Mouse (Mus musculus): Measurements from ENCODE around the gene Celsr1.

Gene Celsr1

DNA sequence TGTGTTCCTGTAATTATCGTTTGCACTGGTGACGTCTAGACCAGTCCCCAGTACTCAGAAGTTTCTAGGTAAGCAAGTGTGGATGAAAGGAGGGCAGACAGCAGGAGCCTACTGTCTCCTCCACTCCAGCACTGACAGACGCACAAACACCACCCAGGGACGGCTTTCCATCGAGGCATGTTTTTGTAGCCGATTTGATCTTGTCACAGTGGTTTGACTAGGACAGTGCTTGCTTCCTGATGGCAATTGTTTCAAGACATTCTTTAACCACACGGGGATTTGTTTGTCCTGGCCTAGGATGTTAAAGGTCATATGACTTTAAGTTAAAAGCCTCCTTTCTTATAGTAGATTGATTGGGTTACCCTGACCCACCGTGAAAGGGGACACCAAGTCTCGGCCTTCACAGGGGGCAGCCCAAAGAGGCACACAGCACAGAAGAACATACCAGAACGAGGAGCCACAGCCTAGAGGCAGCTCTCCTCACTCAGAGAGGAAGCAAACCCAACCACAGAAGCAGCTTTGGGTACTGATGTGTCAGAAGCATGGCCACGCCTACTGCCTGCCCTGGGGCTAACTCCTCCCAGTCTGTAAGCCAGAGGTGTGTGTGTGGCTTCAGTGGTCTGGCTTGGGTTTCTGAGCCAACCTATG is 51.7 kb downstream of the Celsr1 start:
- peak; percentile 91 for DNase-seq (ENCODE audit: low read depth, low spot score)
- H3K36me3 ChIP-seq (ENCODE audit: control insufficient read depth, insufficient read depth, low read length, poor library complexity, severe bottlenecking): no peaks in the 10 kb centered on the region
- H3K27me3 ChIP-seq (ENCODE audit: control insufficient read depth, insufficient read depth, low read length, poor library complexity, severe bottlenecking): no peaks in the 10 kb centered on the region

DNA sequence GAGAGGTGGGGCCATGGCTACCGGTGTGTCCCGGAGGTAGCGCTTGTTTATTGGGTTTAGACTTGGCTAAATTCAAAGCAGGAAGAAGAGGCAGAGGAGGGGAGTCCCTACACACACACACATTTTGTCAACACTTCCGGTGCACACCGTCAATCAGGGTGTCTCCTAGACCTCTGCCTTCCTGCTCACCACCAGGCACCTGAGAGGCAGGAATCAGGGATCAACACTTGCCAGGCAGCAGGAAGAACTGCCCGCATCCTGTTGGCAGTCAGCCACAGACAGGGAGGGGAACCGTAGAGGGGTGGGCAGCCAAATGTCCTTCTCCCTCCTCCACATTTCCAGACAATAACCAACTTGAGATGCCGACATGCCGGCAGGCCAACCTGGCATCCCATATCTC is 56.5 kb downstream of the Celsr1 start:
- no peaks in the 10 kb centered on the region for H3K36me3 ChIP-seq (ENCODE audit: control insufficient read depth, insufficient read depth, low read length, poor library complexity, severe bottlenecking)
- peak; percentile 37 for DNase-seq (ENCODE audit: low read depth, low spot score)
- H3K27me3 ChIP-seq (ENCODE audit: control insufficient read depth, insufficient read depth, low read length, poor library complexity, severe bottlenecking): no peaks in the 10 kb centered on the region

DNA sequence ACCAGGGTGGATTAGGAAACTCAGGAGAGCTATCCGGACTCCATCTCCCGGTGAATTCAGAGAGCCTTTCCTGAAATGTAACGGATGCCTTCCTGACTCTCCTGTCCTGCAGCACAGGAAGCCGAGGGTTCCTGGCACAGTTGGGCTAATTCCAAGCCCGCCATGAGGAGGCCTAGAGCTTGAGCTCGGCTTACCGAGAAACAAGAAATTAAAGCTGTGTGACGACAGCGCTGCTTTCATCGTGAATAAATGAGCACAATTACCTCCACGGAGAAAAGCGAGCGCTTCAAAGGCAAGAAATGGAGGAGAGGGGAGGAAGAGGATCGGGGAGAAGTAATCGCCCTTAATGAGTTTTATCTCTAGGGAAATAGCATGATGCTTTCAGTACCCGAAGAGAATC is 57.8 kb downstream of the Celsr1 start:
- no peak for DNase-seq (ENCODE audit: low read depth, low spot score)
- Histone ChIP-seq H3K36me3 (ENCODE audit: control insufficient read depth, insufficient read depth, low read length, poor library complexity, severe bottlenecking) (no peaks in the 10 kb centered on the region), H3K27me3 (ENCODE audit: control insufficient read depth, insufficient read depth, low read length, poor library complexity, severe bottlenecking) (no peaks in the 10 kb centered on the region)

DNA sequence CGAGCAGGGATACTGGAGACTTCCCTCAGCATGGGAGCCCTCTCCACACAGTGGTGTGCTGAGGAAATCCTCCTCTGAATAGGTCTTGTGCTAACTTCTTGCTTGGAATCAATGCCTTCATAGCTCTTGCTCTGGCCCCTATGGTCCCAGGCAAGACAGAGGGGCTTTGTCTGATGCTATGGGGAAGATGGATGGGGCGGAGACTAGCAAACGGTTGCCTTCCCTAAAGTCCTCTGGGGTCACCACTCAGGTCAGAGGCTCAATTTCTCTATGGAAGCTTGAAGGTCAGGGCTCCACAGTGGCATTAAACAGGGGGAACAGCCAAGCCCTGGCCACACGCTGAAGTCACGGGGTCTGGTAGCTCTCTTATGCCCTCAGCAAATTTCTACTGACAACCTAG is 62.0 kb downstream of the Celsr1 start:
- DNase-seq (ENCODE audit: low read depth, low spot score): no peak
- Histone ChIP-seq H3K36me3 (ENCODE audit: control insufficient read depth, insufficient read depth, low read length, poor library complexity, severe bottlenecking) (no peaks in the 10 kb centered on the region), H3K27me3 (ENCODE audit: control insufficient read depth, insufficient read depth, low read length, poor library complexity, severe bottlenecking) (no peaks in the 10 kb centered on the region)

DNA sequence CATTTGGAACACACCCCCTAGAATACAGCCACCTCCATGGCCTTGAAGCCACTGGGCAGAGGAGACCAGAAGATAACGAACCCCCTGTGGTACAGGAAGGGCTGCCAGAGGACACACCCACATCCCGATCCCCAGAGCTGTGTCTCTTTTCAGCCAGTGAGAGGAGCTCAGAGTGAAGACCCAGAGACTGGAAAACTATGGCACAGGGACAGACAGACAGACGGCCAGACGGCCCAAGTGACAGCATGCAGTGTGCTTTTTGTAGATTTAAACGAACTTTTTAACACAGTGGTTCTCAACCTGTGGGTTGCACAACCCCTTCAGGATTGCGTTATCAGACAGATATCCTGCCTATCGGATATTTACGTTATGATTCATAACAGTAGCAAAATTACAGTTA is 63.1 kb downstream of the Celsr1 start:
- no peaks in the 10 kb centered on the region for H3K27me3 ChIP-seq (ENCODE audit: control insufficient read depth, insufficient read depth, low read length, poor library complexity, severe bottlenecking)
- no peak for DNase-seq (ENCODE audit: low read depth, low spot score)
- H3K36me3 ChIP-seq (ENCODE audit: control insufficient read depth, insufficient read depth, low read length, poor library complexity, severe bottlenecking): no peaks in the 10 kb centered on the region

DNA sequence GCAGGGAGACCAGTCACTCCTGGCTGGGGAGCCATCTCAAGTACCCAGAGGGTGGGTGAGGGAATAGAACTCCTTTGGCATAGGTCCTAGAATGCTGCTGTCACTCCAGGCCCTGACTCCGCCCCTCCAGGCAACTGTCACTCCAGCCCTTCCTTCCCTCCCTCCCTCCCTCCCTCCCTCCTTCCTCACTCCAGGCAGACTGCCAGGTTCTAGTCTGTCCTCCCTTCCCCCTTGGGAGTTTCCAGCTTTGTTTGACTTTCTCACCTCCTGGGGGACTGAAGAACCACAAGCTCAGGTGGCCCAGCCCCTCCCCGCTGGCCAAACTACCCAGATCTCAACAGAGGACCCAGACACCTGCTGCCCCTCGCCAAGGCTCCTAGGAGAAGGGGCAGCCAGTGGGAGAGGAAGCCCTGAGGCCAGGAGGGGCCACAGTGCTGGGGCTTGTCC is 63.8 kb downstream of the Celsr1 start:
- Histone ChIP-seq H3K36me3 (ENCODE audit: control insufficient read depth, insufficient read depth, low read length, poor library complexity, severe bottlenecking) (no peaks in the 10 kb centered on the region), H3K27me3 (ENCODE audit: control insufficient read depth, insufficient read depth, low read length, poor library complexity, severe bottlenecking) (no peaks in the 10 kb centered on the region)
- DNase-seq (ENCODE audit: low read depth, low spot score): no peak

DNA sequence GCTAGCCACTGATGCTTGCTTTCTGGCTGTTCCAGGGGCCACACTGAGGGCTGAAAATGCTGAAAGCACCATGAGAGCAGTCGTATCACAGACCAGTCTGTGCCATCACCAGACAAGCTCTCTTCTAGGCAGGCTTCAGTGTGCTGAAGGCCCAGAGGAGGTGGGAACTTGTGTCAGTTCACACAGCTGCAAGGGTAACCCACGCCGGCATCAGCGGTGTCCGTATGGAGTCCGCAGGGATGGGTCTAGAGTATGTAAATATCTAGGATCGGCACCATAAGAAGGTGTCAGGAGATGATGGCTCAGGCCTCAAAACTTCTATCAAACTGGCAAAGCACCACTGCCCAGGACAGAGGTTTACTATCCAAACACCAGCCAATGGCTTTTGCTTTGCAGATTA is 64.3 kb downstream of the Celsr1 start:
- H3K36me3 ChIP-seq (ENCODE audit: control insufficient read depth, insufficient read depth, low read length, poor library complexity, severe bottlenecking): no peaks in the 10 kb centered on the region
- no peaks in the 10 kb centered on the region for H3K27me3 ChIP-seq (ENCODE audit: control insufficient read depth, insufficient read depth, low read length, poor library complexity, severe bottlenecking)
- no peak for DNase-seq (ENCODE audit: low read depth, low spot score)

DNA sequence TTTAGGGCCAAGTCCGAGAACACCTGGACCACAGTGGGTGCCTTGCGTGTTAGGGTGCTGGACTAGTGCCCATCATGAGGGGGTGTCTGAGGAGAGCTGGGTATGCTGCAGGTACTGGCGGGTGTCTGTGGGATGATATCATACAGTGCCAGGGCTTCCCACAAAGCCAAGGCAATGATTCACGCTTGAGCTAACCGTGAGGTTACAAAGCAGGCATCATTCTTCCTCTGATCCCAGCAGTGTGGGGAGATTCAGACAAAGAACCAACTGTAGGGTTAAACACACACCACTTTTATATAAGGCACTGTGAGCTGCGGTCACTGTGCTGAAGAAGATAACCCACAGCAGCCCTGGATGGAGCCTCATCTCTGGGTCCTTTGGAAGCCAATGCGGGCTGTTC is 67.5 kb downstream of the Celsr1 start:
- no peaks in the 10 kb centered on the region for H3K36me3 ChIP-seq (ENCODE audit: control insufficient read depth, insufficient read depth, low read length, poor library complexity, severe bottlenecking)
- no peak for DNase-seq (ENCODE audit: low read depth, low spot score)
- H3K27me3 ChIP-seq (ENCODE audit: control insufficient read depth, insufficient read depth, low read length, poor library complexity, severe bottlenecking): no peaks in the 10 kb centered on the region

DNA sequence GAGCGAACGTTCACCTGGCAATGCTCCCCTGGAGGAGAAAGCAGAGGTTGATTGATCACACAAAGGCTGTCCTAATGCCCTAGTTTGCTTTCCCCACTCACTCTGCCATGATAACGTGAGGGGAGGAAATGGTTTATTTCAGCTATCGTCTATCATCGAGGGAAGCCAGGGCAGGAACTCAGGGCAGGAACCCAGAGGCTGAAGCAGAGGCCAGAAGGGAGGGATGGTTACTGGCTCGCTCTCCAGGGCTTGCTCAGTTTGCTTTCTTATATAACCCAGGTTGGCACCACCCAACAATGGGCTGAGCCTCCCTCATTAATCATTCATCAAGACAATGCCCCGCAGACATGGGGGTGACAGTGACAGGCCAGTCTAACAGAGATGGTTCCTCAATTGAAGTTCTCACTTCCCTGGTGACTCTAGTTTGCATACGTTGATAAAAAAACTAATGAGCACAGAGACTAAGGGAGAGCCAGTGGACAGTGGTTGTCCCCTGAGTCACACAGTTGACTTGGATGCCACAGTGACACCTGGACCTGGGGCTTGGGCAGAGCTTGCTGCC is 70.2 kb downstream of the Celsr1 start:
- DNase-seq (ENCODE audit: low read depth, low spot score): peak; percentile 72
- H3K36me3 ChIP-seq (ENCODE audit: control insufficient read depth, insufficient read depth, low read length, poor library complexity, severe bottlenecking): no peaks in the 10 kb centered on the region
- no peaks in the 10 kb centered on the region for H3K27me3 ChIP-seq (ENCODE audit: control insufficient read depth, insufficient read depth, low read length, poor library complexity, severe bottlenecking)

DNA sequence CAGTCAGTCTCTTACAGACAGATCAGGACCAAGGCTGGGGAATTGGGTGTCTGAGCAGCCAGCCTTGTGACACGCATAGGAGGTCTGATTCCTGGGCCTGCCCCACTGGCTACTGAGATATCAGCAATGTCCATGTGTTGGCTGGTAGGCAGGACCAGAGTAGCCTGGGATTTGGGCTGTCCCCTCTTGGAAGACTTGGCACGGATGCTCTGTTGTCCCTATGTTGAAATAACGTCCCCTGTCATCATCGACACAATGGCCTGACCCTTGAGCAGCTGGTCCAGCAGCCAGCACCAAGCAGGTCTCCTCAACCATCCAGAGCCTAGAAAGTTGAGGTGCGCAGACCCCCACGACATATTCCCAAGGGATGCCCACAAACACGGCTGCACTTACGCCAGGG is 70.9 kb downstream of the Celsr1 start:
- H3K36me3 ChIP-seq (ENCODE audit: control insufficient read depth, insufficient read depth, low read length, poor library complexity, severe bottlenecking): no peaks in the 10 kb centered on the region
- DNase-seq (ENCODE audit: low read depth, low spot score): no peak
- H3K27me3 ChIP-seq (ENCODE audit: control insufficient read depth, insufficient read depth, low read length, poor library complexity, severe bottlenecking): no peaks in the 10 kb centered on the region

DNA sequence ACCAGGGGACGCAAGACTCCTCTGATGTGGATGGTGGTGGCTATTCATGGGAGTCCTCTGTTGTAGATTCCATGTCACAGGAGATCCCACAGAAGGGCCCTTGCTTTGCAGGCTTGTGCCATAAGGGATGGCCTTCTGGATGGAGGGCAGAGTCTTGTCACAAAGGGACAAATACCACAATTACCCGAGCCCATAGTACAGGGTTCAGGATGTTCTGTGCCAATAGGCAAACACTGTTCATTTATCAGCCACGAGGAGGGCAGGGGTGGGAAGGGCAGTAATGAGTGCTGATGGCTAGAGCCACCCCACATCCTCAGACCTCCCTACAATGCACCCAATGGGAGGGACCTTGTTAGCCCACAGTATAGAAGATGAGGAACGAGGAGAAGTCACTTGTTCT is 71.9 kb downstream of the Celsr1 start:
- Histone ChIP-seq H3K27me3 (ENCODE audit: control insufficient read depth, insufficient read depth, low read length, poor library complexity, severe bottlenecking) (no peaks in the 10 kb centered on the region), H3K36me3 (ENCODE audit: control insufficient read depth, insufficient read depth, low read length, poor library complexity, severe bottlenecking) (no peaks in the 10 kb centered on the region)
- DNase-seq (ENCODE audit: low read depth, low spot score): no peak

DNA sequence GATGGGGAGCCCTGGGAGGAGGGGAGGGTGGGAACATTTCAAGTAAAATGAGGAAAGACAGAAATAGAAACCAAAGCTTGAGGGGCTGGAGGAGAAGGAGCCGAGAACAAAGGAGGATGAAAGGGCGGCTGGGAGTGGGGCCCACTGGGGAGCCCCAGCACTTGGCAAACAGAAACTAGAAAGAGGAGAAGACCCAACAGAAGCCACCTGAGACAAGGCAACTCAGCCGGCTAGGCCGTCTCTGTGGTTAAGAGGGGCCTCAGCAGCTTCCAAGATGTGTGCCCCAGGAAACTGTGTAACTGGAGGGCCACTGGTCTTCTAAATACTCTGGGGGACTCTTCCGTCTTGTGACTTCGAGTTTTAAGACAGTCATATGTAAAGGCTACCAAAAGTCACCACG is 72.4 kb downstream of the Celsr1 start:
- DNase-seq (ENCODE audit: low read depth, low spot score): no peak
- H3K36me3 ChIP-seq (ENCODE audit: control insufficient read depth, insufficient read depth, low read length, poor library complexity, severe bottlenecking): no peaks in the 10 kb centered on the region
- no peaks in the 10 kb centered on the region for H3K27me3 ChIP-seq (ENCODE audit: control insufficient read depth, insufficient read depth, low read length, poor library complexity, severe bottlenecking)

DNA sequence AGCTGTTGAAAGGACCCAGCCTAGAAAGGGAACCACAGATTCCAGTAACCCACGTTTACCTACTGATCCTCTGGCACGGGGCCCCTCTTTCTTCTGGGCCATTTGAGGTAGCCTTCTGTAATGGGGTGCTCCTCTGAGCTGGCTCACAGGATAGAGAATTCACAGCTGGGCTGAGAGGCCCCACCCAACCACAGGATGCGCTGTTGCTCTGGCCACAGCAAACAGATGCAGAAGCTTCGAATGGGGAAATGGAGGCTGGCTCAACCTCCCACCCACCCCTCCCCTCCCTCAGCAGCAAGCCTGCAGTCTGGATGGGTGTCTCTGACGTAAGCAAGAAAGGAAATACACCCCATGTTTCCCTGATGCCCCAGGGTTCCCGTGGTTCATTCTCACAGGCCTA is 77.4 kb downstream of the Celsr1 start:
- Histone ChIP-seq H3K27me3 (ENCODE audit: control insufficient read depth, insufficient read depth, low read length, poor library complexity, severe bottlenecking) (no peaks in the 10 kb centered on the region), H3K36me3 (ENCODE audit: control insufficient read depth, insufficient read depth, low read length, poor library complexity, severe bottlenecking) (no peaks in the 10 kb centered on the region)
- DNase-seq (ENCODE audit: low read depth, low spot score): peak; percentile 27

DNA sequence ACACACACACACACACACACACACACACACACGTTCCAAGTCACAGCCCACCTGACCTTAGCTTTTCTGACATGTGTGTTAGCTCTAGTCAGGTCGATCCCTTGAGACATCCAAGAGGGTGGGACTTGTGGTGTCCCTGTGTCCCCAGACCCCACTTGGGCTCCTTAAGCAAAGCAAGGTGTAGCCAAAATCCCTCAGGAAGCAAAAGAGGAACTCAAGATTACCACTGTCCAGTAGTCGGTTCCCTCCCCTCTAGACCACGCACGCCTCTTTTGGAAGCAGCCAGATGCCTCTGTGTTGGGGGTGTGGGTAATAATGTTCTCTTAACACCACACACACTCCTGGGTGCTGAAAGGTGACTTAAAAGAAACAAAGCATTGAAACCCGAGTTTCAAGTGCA is 80.1 kb downstream of the Celsr1 start:
- no peaks in the 10 kb centered on the region for H3K27me3 ChIP-seq (ENCODE audit: control insufficient read depth, insufficient read depth, low read length, poor library complexity, severe bottlenecking)
- H3K36me3 ChIP-seq (ENCODE audit: control insufficient read depth, insufficient read depth, low read length, poor library complexity, severe bottlenecking): no peaks in the 10 kb centered on the region
- DNase-seq (ENCODE audit: low read depth, low spot score): no peak

DNA sequence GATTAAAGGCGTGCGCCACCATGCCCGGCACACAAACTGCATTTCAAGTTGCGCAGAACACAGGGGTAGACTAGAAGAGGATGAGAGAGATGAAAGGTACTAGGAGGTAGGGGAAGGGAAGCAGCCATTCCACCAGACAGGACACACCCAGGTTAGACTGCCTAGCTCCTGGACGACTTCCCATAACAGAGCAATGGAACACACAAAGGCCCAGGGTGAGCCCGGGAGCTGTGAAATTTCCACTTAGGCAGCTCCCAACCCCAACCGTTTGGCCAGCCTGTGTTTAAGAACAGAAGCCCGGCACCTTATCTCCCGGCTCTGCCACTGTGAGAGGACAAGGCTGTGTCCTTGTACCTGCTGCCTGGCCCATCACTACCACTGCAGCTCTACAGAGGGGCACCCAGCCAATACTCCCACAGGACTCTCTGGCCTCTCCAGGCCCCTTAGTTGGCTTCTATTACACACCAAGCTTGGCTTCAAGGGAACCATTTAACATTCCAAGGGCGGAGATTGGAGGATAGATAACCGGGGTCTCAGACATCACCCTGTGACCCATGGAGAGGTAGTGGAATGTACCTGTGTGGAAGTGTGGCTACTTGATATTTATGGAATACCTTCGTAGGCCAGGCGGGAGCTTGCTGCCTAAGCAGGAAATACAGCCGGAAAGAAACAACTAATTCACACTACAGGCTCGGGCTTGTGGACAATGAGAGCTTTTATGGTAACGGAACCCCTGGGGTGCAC is 84.0 kb downstream of the Celsr1 start:
- no peaks in the 10 kb centered on the region for H3K36me3 ChIP-seq (ENCODE audit: control insufficient read depth, insufficient read depth, low read length, poor library complexity, severe bottlenecking)
- no peak for DNase-seq (ENCODE audit: low read depth, low spot score)
- no peaks in the 10 kb centered on the region for H3K27me3 ChIP-seq (ENCODE audit: control insufficient read depth, insufficient read depth, low read length, poor library complexity, severe bottlenecking)
